Mouse (Mus musculus) MEL (cell line): ENCODE results near the gene Gadd45a. TPM values are rescaled to one million over a fixed set of nuclear protein-coding genes. Genes with fewer than 3 reads are reported as not detected.

Experiments used
- DNase-seq: peaks from one replicate; pipeline ENCODE4 v3.0.0; 2011; ENCODE audit warnings: low read depth, low spot score
- H3K27ac ChIP-seq: 2 replicates; pipeline ENCODE4 v1.5.1; 2012; ENCODE audit warnings: low read depth, mild to moderate bottlenecking, control low read depth, low read length, moderate library complexity; ENCODE audit not compliant: control insufficient read depth
- H3K27me3 ChIP-seq, 2 experiments: fragments of 150-350 bp in 1 of 2; sonication (generic) in 1 of 2; 2 replicates each; pipeline ENCODE4 v1.6.1; 2012; ENCODE audit warnings: low read length in 2 of 2, mild to moderate bottlenecking in 2 of 2, improper control_type of control experiment in 1 of 2, moderate library complexity in 1 of 2; ENCODE audit not compliant: insufficient read depth in 2 of 2, control insufficient read depth in 1 of 2
- H3K36me3 ChIP-seq, 2 experiments: 2 replicates each; pipeline ENCODE4 v1.6.1; 2012 to 2014; ENCODE audit warnings: low read length in 2 of 2, improper control_type of control experiment in 1 of 2, inconsistent platforms in 1 of 2, mild to moderate bottlenecking in 1 of 2; ENCODE audit not compliant: insufficient read depth in 2 of 2, control insufficient read depth in 1 of 2
- H3K4me1 ChIP-seq, 2 experiments: fragments of 150-350 bp in 1 of 2; sonication (generic) in 1 of 2; 2 replicates each; pipeline ENCODE4 v1.6.1; 2012; ENCODE audit warnings: low read length in 2 of 2, improper control_type of control experiment in 1 of 2, mild to moderate bottlenecking in 1 of 2; ENCODE audit not compliant: insufficient read depth in 2 of 2, control insufficient read depth in 1 of 2
- H3K4me3 ChIP-seq, 2 experiments: fragments of 150-350 bp in 1 of 2; sonication (generic) in 1 of 2; 2 replicates each; pipeline ENCODE4 v1.5.1; 2012; ENCODE audit warnings: low read depth in 2 of 2, low read length in 2 of 2, mild to moderate bottlenecking in 2 of 2, moderate library complexity in 2 of 2, control low read depth in 1 of 2, improper control_type of control experiment in 1 of 2; ENCODE audit not compliant: control insufficient read depth in 1 of 2, insufficient read depth in 1 of 2
- H3K79me2 ChIP-seq: 2 replicates; pipeline ENCODE4 v1.6.1; 2012; ENCODE audit warnings: mild to moderate bottlenecking, low read length, moderate library complexity; ENCODE audit not compliant: control insufficient read depth, poor library complexity, insufficient read depth
- H3K9ac ChIP-seq: 2 replicates; pipeline ENCODE4 v1.6.1; 2012; ENCODE audit warnings: low read depth, mild to moderate bottlenecking, control low read depth, low read length, moderate library complexity; ENCODE audit not compliant: control insufficient read depth, poor library complexity, severe bottlenecking
- H3K9me3 ChIP-seq: fragments of 150-350 bp; sonication (generic); replicated peaks from 2 replicates; pipeline ENCODE4 v1.6.1; 2012; ENCODE audit warnings: mild to moderate bottlenecking, low read length, improper control_type of control experiment, moderate library complexity; ENCODE audit not compliant: insufficient read depth
- BHLHE40 ChIP-seq: IDR thresholded peaks from 2 replicates; pipeline ENCODE4 v1.6.1; 2012; ENCODE audit warnings: low read depth, mild to moderate bottlenecking, inconsistent platforms, low read length, improper control_type of control experiment, borderline replicate concordance
- CHD1 ChIP-seq: IDR thresholded peaks from 2 replicates; pipeline ENCODE4 v1.6.1; 2012; ENCODE audit warnings: low read depth, mild to moderate bottlenecking, inconsistent platforms, low read length, improper control_type of control experiment
- CHD2 ChIP-seq: IDR thresholded peaks from 2 replicates; pipeline ENCODE4 v1.6.1; 2011; ENCODE audit warnings: low read length, improper control_type of control experiment
- E2F4 ChIP-seq: IDR thresholded peaks from 2 replicates; pipeline ENCODE4 v1.6.1; 2011; ENCODE audit warnings: low read depth, low read length, improper control_type of control experiment, borderline replicate concordance
- EP300 ChIP-seq, 2 experiments: IDR thresholded peaks; 2 replicates each; pipeline ENCODE4 v1.6.1; 2011; ENCODE audit warnings: improper control_type of control experiment in 2 of 2, low read length in 2 of 2, low read depth in 1 of 2, mild to moderate bottlenecking in 1 of 2
- ETS1 ChIP-seq: IDR thresholded peaks from 2 replicates; pipeline ENCODE4 v1.6.1; 2012; ENCODE audit warnings: low read depth, mild to moderate bottlenecking, inconsistent platforms, low read length, improper control_type of control experiment, moderate library complexity
- GABPA ChIP-seq: IDR thresholded peaks from 2 replicates; pipeline ENCODE4 v1.6.1; 2012; ENCODE audit warnings: low read depth, mild to moderate bottlenecking, inconsistent platforms, low read length, improper control_type of control experiment, moderate library complexity
- GATA1 ChIP-seq: IDR thresholded peaks from 2 replicates; pipeline ENCODE4 v1.6.1; 2011; ENCODE audit warnings: low read depth, low read length, improper control_type of control experiment
- HCFC1 ChIP-seq: IDR thresholded peaks from 2 replicates; pipeline ENCODE4 v1.6.1; 2012; ENCODE audit warnings: low read depth, mild to moderate bottlenecking, inconsistent platforms, low read length, improper control_type of control experiment, moderate library complexity
- JUND ChIP-seq: IDR thresholded peaks from 2 replicates; pipeline ENCODE4 v1.6.1; 2011; ENCODE audit warnings: low read depth, mild to moderate bottlenecking, improper control_type of control experiment, low read length
- KAT2A ChIP-seq: conservative IDR thresholded peaks from 2 replicates; pipeline ENCODE4 v1.6.1; 2012; ENCODE audit warnings: low read depth, low read length, improper control_type of control experiment, inconsistent platforms
- MAX ChIP-seq: IDR thresholded peaks from 2 replicates; pipeline ENCODE4 v1.6.1; 2011; ENCODE audit warnings: low read length, improper control_type of control experiment
- MAZ ChIP-seq: IDR thresholded peaks from 2 replicates; pipeline ENCODE4 v1.6.1; 2012; ENCODE audit warnings: low read depth, mild to moderate bottlenecking, inconsistent platforms, low read length, improper control_type of control experiment
- MEF2A ChIP-seq: IDR thresholded peaks from 2 replicates; pipeline ENCODE4 v1.6.1; 2014; ENCODE audit warnings: low read depth, mild to moderate bottlenecking, inconsistent platforms, low read length, improper control_type of control experiment; ENCODE audit not compliant: poor library complexity, insufficient replicate concordance, severe bottlenecking; ENCODE audit errors: extremely low read depth
- MXI1 ChIP-seq: IDR thresholded peaks from 2 replicates; pipeline ENCODE4 v1.6.1; 2011; ENCODE audit warnings: mild to moderate bottlenecking, low read depth, low read length, improper control_type of control experiment
- MYB ChIP-seq: IDR thresholded peaks from 2 replicates; pipeline ENCODE4 v1.6.1; 2011; ENCODE audit warnings: mild to moderate bottlenecking, low read depth, low read length, improper control_type of control experiment
- NELFE ChIP-seq: IDR thresholded peaks from 2 replicates; pipeline ENCODE4 v1.6.1; 2011; ENCODE audit warnings: low read depth, low read length, improper control_type of control experiment
- NRF1 ChIP-seq: IDR thresholded peaks from 2 replicates; pipeline ENCODE4 v1.6.1; 2014; ENCODE audit warnings: low read depth, mild to moderate bottlenecking, inconsistent platforms, low read length, improper control_type of control experiment, moderate library complexity; ENCODE audit not compliant: poor library complexity, insufficient read depth, severe bottlenecking
- POLR2A ChIP-seq, 2 experiments: IDR thresholded peaks; 2 replicates each; pipeline ENCODE4 v1.6.1; 2011 to 2012; ENCODE audit warnings: low read length in 2 of 2, mild to moderate bottlenecking in 2 of 2, control low read depth in 1 of 2, improper control_type of control experiment in 1 of 2, low read depth in 1 of 2, moderate library complexity in 1 of 2; ENCODE audit not compliant: control insufficient read depth in 1 of 2, insufficient read depth in 1 of 2, poor library complexity in 1 of 2
- POLR2AphosphoS5 ChIP-seq: IDR thresholded peaks from 2 replicates; pipeline ENCODE4 v1.6.1; 2012; ENCODE audit warnings: low read depth, borderline replicate concordance, mild to moderate bottlenecking, inconsistent platforms, low read length, moderate library complexity, mixed read lengths
- RAD21 ChIP-seq: IDR thresholded peaks from 2 replicates; pipeline ENCODE4 v1.6.1; 2011; ENCODE audit warnings: mild to moderate bottlenecking, low read depth, low read length, improper control_type of control experiment
- RCOR1 ChIP-seq: IDR thresholded peaks from 2 replicates; pipeline ENCODE4 v1.6.1; 2012; ENCODE audit warnings: low read depth, mild to moderate bottlenecking, inconsistent platforms, low read length, improper control_type of control experiment
- SIN3A ChIP-seq: IDR thresholded peaks from 2 replicates; pipeline ENCODE4 v1.6.1; 2012; ENCODE audit warnings: low read length, improper control_type of control experiment, inconsistent platforms
- SMC3 ChIP-seq: IDR thresholded peaks from 2 replicates; pipeline ENCODE4 v1.6.1; 2011; ENCODE audit warnings: low read depth, low read length, improper control_type of control experiment
- TAL1 ChIP-seq: IDR thresholded peaks from 2 replicates; pipeline ENCODE4 v1.6.1; 2012; ENCODE audit warnings: mild to moderate bottlenecking, inconsistent platforms, low read length, moderate library complexity, mixed read lengths
- TBP ChIP-seq: IDR thresholded peaks from 2 replicates; pipeline ENCODE4 v1.8.0; 2011; ENCODE audit warnings: low read depth, low read length, improper control_type of control experiment
- TCF12 ChIP-seq: IDR thresholded peaks from 2 replicates; pipeline ENCODE4 v1.6.1; 2014; ENCODE audit warnings: low read depth, mild to moderate bottlenecking, inconsistent platforms, low read length, improper control_type of control experiment, moderate library complexity
- UBTF ChIP-seq: IDR thresholded peaks from 2 replicates; pipeline ENCODE4 v1.6.1; 2012; ENCODE audit warnings: low read depth, mild to moderate bottlenecking, inconsistent platforms, low read length, improper control_type of control experiment, moderate library complexity, borderline replicate concordance; ENCODE audit not compliant: insufficient read depth
- USF1 ChIP-seq: IDR thresholded peaks from 2 replicates; pipeline ENCODE4 v1.6.1; 2014; ENCODE audit warnings: low read depth, mild to moderate bottlenecking, inconsistent platforms, low read length, improper control_type of control experiment, moderate library complexity
- USF2 ChIP-seq, 2 experiments: IDR thresholded peaks; 2 replicates each; pipeline ENCODE4 v1.6.1; 2011 to 2012; ENCODE audit warnings: improper control_type of control experiment in 2 of 2, low read length in 2 of 2, borderline replicate concordance in 1 of 2, inconsistent platforms in 1 of 2, low read depth in 1 of 2, mild to moderate bottlenecking in 1 of 2; ENCODE audit not compliant: insufficient read depth in 1 of 2
- ZKSCAN1 ChIP-seq: IDR thresholded peaks from 2 replicates; pipeline ENCODE4 v1.6.1; 2012; ENCODE audit warnings: low read depth, mild to moderate bottlenecking, inconsistent platforms, low read length, improper control_type of control experiment, moderate library complexity
- ZNF384 ChIP-seq: IDR thresholded peaks from 2 replicates; pipeline ENCODE4 v1.6.1; 2012; ENCODE audit warnings: low read depth, mild to moderate bottlenecking, inconsistent platforms, low read length, improper control_type of control experiment
- polyA plus RNA-seq, 2 experiments: library from polyadenylated mRNA; stranded (reverse) in 1 of 2; unstranded in 1 of 2; fragments of >175 nt in 1 of 2; fragments of >200 nt in 1 of 2; gene quantifications; 2 replicates each; pipeline versions ENCODE4 v1.2.1 to v1.2.4; 2012; ENCODE audit warnings: low replicate concordance in 2 of 2, low read depth in 1 of 2; ENCODE audit not compliant: insufficient read length in 2 of 2, insufficient read depth in 1 of 2, missing spikeins in 1 of 2
- total RNA-seq: library from RNA; depleted of rRNA; stranded (reverse); fragments of 300-350 nt; gene quantifications from 2 replicates; pipeline ENCODE4 v1.2.3, GENCODE M21; 2012

Gene Gadd45a
- total and polyA plus RNA-seq, 3 experiments: 18.1 to 37.4 TPM; not detected in 1

- TF ChIP-seq TAL1: no peak
- TF ChIP-seq USF1: no peak
- no peak for TF ChIP-seq E2F4
Observed at GRCm38 (mm10) chr6:67036356-67036811, 873 bp downstream of the Gadd45a start (continued).

GRCm38 (mm10) chr6:67035388-67036299 lies 1.6 kb downstream of the Gadd45a start:
- peaks cover 4 to 15% of the 10 kb centered on the region in 2 experiments for H3K36me3 ChIP-seq
- peaks cover 6% of the 10 kb centered on the region in 2 experiments; a peak in 3 of 4 replicates for H3K4me1 ChIP-seq
- H3K9me3 ChIP-seq: no peaks in the 10 kb centered on the region
- H3K9ac ChIP-seq: peak overlapping the region; percentile 93
- no peaks in the 10 kb centered on the region for H3K27me3 ChIP-seq
- H3K79me2 ChIP-seq: peaks cover 16% of the 10 kb centered on the region
- peak overlapping the region; percentile 99 for H3K27ac ChIP-seq
- DNase-seq: peak; percentile 91
- H3K4me3 ChIP-seq: peak overlapping the region; percentile 83 to 91
- peak; percentile 75 for TF ChIP-seq MAX
- TF ChIP-seq ETS1: peak; percentile 94
- peak; percentile 86 for TF ChIP-seq TAL1
- no peak for TF ChIP-seq HCFC1
- TF ChIP-seq ZKSCAN1: no peak
- TF ChIP-seq BHLHE40: peak; percentile 60; the same call in 1 of the 2 replicates
- TF ChIP-seq GATA1: peak; percentile 90
- TF ChIP-seq JUND: no peak
- peak in 1 of 2 experiments; percentile 36; a peak in 2 of 4 replicates for TF ChIP-seq POLR2A (IDR thresholded peaks at IDR 0.05; ENCODE audit: control insufficient read depth in 1 of 2, insufficient read depth in 1 of 2, low read depth in 1 of 2, low read length in 2 of 2, poor library complexity in 1 of 2)
- peak; percentile 80 for TF ChIP-seq TCF12
- no peak for TF ChIP-seq UBTF
- peak; percentile 49 for TF ChIP-seq NELFE
- peak; percentile 76 to 83 for TF ChIP-seq EP300 (IDR thresholded peaks at IDR 0.05; ENCODE audit: low read depth in 1 of 2, low read length in 2 of 2)
- TF ChIP-seq NRF1: no peak
- no peak for TF ChIP-seq RAD21
- 0 out of 2 replicates have a peak, but pooled peaks have one; percentile 21 for TF ChIP-seq ZNF384
- peak; percentile 84 for TF ChIP-seq MXI1
- no peak for TF ChIP-seq POLR2AphosphoS5
- TF ChIP-seq KAT2A: no peak; the same call in none of the 2 replicates
- no peak for TF ChIP-seq MEF2A
- no peak for TF ChIP-seq CHD2
- TF ChIP-seq CHD1: peak; percentile 56; the same call in 1 of the 2 replicates
- no peak for TF ChIP-seq GABPA
- peak; percentile 24; the same call in 1 of the 2 replicates for TF ChIP-seq MAZ
- no peak; the same call in 1 of the 2 replicates for TF ChIP-seq USF1
- TF ChIP-seq USF2 (IDR thresholded peaks at IDR 0.05; ENCODE audit: borderline replicate concordance in 1 of 2, insufficient read depth in 1 of 2, low read depth in 1 of 2, low read length in 2 of 2): no peak
- TF ChIP-seq RCOR1: no peak
- TF ChIP-seq E2F4: no peak
- TF ChIP-seq SMC3: peak; percentile 23
- no peak for TF ChIP-seq MYB
- peak; percentile 97 for TF ChIP-seq SIN3A
- TF ChIP-seq TBP: peak; percentile 83
